Mouse (Mus musculus): Measurements from ENCODE around the gene Cdh15.

Gene Cdh15

DNA sequence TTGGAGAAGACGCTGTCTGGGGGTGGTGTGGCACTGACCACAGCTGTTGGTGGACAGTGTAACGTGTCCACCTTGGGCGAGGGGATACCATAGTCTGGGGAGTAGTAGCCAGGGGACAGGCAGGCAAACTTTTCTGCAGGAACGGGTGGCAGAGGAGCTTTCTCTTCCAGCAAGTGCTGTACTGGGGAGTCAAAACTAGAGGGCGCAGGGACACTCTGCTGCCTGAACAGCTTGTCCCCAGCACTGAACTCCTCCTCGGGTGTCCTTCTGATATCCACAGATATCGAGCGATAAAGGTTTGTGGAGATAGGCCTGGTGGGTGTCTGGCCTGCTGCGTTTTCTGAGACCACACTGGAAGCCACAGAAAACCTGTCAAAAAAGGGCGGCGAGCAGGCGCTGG, 43.7 kb downstream of the Cdh15 start:
- DNase-seq (ENCODE audit: low read depth), result no peak

DNA sequence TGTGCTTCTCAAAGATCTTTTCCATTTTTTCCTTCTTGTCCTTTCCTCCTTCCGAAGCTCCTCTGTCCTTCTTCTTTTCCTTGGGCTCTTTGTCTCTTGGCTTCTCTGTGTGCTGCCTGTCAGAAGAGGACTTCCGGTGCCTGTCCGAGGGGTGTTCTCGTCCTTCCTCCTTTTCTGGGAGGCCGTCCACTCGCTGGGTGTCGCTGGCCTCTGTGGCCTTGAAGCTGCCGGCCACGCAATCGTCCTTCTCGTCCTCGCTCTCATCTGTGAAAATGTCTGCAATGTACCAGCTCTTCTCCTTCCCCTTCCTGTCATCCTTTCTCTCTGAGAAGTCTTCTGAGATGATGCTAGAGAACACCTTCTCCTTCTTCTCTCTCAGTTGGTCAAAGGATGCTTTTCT, 45.7 kb downstream of the Cdh15 start:
- no peak for DNase-seq (ENCODE audit: low read depth)

DNA sequence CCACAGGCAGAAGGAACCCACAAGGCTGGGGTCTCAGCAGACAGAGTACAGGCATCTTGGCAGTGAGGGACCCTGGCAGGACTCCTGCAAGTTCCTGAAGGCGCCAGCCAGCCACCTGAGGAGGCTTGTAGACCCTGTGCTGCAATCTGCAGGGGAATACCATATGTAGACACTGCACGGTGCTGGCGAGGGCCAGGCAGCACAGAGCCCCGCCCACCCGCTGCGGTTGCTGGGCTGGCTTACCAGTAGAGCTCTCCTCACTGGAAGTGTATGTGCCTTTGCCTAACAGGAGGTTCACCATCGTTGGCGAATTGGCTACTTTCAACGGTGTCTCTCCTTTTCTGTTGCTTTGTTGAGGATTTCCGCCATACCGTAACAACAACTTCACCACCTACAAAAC, 48.6 kb downstream of the Cdh15 start:
- DNase-seq (ENCODE audit: low read depth), result no peak

DNA sequence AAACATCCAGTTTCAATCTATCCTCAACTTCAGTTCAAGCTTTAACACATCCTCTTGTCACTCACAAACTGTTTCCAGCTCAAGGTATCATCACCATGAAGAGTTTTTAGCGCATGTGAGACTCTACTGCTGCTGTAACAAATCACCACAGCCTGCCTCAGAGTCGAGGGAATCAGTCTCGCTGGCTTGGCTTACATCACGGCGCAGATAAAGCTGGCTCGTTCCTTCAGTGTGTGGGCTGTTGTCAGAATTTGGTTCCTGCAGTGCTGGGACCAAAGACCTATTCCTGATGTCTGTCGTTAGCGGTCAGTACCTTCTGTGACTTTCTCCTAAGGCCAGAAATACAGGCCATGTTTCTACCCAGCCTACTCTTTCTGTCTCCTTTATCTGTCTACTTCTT, 49.4 kb downstream of the Cdh15 start:
- no peak for DNase-seq (ENCODE audit: low read depth)

DNA sequence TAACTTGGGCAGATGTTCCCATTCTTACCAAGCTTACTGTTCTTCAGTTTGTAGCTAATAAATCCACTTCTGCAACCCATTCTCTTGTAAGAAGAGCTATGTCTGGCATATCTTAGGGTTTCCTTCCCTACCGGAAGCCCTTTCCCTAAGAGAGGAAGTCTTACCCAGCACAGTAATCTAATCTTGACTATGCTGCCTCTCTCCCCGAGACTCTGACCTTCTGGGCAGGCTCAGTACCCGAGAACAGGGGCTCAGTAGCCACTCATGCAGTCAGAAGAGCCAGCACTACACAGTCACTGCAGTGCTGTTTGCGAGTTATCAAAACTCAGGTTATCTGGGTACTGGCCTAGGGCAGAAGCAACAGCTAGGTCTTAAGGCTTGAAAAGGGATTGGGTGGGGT, 50.3 kb downstream of the Cdh15 start:
- no peak for DNase-seq (ENCODE audit: low read depth)

DNA sequence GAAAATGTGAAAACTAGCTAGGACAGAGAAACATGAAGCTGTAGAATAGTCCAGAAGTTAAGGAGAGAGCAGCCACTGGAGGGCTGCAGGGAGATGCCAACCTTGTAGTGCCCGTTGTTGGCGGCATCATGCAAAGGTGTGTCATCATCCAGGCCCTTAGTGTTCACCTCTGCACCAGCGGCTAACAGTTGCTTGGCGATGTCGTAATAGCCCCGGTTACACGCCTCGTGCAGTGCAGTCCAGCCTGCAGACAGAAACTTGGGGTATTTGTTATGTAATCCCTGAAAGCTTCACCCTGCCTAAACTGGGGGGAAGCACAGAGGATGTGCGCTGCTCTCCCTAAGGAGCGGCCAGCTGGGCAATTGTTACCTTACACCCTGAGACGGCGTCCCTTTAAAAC, 50.7 kb downstream of the Cdh15 start:
- DNase-seq (ENCODE audit: low read depth), result no peak

DNA sequence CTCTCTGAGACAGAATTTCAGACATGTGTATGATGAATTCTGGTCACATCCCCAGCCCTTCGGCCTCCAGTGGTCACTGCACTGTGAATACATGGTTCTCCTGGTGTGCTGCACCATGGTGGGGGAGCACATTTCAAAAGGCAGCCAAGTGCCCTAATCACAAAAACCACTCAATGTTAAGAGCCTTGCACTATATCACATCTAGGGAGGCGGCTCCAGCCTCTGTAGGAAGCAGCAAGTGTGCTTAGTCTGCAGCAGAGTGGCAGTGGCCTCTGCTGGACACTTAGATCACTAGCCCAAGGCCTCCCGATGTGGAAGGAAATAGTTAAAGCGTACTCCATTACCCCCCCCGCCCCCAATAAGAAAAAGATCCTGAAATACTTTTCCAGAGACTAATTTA, 51.3 kb downstream of the Cdh15 start:
- no peak for DNase-seq (ENCODE audit: low read depth)

DNA sequence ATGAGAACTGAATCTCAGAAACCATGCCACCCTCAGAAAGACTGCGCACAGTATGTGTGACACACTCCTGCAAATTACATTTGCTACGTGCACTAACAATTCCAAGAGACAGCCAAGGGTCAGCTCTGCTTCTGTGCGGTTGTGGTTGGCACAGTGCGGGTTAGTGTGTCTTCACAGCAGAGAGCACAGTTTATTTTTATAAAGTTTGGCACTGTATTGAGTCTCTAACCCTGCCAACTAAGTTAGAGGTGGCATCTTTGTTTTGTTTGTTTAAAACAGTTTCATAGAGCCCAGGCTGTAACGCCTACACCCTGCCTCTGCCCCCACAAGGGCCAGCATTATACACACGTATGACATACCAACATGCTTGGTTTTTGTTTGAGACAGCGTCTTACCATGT, 53.7 kb downstream of the Cdh15 start:
- no peak for DNase-seq (ENCODE audit: low read depth)

DNA sequence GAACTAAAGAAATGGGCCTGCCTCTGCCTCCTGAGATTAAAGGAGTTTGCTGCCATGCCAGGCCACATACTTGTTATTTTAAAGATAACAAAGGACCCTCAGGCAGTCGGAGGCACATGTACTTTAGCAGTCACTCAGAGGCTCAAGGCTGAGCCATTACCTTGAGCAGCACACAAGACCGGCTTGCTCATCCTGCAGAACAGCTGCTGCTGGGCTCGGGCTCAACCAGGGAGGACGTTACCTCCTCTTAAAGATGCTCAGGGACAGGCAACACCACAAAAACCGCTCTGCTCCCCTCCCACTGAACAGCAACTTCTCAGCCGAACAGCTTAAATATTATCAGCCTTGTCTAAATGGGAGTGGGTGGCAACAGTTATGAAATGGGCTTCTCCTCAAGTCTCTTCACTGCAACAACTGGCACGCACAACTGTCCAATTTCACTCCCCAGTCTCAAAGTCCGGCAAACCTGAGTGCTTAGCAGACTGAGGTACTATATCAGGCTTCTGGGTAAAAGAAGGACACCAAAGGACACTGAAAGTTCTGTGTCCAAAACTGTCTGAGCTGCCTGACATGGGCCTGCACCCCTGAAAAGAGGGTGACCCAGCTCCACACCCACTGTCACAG, 54.2 kb downstream of the Cdh15 start:
- DNase-seq (ENCODE audit: low read depth), result no peak

DNA sequence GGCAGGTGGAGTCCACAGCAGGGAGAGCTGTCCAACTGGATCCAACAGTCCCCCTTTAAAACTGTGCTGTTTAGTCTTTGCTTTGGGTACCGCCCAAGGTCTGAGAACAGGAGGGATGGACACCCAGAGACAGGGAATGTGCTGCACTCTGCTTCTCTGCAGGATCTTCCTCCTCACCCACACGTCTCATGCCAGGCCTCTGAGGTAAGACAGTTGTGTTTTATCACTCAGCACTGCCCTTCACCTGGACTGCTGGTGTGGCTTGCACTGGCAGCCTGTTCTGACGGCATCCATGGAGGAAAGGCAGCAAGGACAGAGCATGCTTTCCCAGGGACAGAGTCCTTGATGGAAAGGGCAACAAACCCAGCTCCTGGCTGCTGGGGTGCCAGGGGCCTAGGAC, 54.8 kb downstream of the Cdh15 start:
- no peak for DNase-seq (ENCODE audit: low read depth)

DNA sequence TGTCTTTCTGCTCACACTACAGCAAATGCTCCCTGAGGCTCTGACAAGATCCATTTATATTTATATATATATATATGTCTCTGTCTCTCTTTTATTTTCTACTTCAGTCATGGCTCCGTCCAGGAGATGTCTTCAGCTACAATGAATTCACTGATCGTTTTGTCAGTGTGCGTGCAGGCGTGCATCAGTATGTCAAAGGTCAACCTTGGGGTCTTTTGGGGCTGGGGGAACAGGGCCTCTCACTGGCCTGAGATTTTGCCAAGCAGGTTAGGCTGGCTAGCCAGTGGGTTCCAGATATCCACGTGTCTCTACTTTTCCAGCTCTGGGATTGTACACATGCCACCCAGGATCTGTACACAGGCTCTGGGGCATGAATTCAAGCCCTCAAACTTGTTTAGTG, 55.2 kb downstream of the Cdh15 start:
- no peak for DNase-seq (ENCODE audit: low read depth)

DNA sequence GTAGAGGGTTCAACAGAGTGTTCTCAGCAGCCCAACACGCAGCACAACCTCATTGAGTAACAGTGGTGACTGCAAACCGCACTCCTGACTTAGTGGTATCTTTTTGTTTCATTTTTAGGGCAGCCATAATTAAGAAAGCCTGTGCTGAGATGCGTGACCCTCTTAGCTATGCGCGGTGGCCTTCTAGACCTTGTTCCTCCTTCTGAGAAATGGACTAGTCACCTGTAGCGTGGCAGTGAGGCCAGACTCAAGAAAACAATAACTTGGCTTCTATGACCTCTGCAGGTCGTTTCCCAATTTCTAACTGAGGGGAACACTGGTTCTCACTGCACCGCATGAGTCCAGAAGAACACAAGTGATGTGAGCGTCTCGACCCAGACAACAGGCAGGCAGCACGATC, 56.7 kb downstream of the Cdh15 start:
- DNase-seq (ENCODE audit: low read depth), result no peak

DNA sequence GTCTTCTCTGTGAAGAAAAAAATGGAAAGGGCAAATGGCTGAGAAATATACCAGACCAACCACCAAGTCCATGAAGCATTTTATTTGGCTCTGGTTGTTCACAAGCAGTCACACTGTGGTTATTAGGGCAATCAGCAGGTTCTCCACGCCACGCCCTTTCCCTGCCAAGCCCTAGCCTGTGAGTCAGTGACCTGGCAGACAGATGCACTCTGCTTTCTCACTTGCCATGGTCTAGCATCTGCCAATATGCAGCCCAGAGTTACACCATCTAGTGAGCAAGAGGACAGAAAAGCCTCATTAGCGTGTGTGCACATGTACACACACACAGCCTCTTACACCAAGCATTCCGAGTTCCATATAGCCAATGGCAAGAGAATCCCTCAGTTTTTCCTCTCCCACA, 57.6 kb downstream of the Cdh15 start:
- no peak for DNase-seq (ENCODE audit: low read depth)

DNA sequence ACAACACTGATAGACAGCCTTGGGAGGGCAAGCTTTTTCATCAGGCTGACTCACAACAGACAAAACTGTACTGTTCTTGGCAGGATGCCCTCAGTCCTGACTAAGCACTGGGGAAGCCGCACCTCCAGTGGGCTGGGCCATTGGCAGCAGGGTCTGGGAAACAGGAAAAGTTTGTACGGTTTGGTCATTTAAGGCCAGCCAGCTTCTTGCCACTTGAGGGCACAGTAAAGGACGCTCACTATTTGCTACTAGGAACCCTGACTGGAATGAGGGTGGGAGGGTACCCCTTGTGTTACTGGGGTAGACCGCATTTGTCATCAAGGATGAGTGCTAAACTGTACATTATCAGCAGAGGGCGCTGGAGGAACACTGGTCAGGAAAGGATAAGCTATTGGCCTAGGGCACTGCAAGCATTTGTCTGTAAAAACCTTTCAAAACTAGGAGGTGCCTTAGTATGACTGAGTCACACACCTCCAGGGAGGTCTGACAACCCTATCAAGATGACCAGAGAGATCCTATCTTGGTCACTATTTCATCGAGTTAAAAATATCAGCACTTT, 58.8 kb downstream of the Cdh15 start:
- DNase-seq (ENCODE audit: low read depth), result peak; percentile 89

DNA sequence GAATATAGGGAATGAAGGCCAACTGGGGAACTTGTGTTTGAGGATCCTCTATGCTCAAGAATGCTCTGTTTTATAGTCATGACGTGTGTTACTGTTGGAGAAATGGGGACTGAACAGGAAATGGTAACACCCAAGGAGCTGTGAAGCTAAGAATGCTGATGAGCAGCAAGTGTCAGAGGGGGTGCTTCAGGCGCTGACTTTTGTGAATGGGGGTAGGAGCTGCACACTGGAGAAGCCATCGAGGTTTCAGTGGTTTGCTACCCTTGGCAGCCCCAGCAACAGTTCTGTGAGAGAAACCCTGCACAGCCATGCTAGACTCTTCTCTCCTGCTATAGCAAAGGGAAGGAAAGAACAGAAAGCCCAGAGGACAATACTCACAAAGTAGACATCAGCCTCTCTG, 64.4 kb downstream of the Cdh15 start:
- no peak for DNase-seq (ENCODE audit: low read depth)

DNA sequence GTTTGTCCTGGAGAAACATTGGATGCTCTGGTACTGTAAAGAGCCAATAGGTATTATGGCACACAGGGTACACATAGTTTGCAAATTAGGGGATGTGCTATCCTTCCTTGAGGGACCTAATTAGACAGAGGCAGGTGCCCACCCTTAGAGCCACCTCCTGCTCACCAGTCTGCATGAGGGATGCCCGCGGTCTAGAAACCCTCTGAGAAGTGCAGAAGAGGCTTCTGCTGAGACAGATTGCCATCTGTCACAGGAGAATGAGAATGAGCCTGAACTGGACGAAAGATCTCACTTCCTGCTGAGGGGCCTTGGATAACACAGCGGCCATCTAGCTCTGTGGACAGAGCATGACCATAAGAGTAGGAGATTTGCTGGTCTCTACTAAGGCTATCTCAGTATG, 65.1 kb downstream of the Cdh15 start:
- no peak for DNase-seq (ENCODE audit: low read depth)

DNA sequence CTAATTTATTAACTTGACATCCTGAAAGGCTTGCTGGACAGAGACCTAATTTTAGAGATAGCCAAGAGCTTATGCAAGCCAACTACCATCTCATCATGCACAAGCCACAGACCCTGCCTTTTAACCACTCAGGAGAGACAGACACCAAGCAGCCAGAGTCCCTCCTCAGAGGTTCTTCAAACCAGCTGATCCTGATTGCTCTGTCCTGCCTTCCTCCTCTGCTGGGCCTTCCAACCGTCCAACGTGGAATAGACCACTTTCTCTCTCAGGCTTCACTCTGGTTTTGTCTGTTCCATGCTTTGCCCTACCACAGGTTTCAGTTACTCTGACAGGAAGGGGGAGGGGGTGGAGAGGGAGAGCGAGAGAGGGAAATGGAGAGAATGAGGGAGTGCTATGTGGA, 69.0 kb downstream of the Cdh15 start:
- no peak for DNase-seq (ENCODE audit: low read depth)

Data from c-Kit-positive CD71-negative TER-119-negative erythroid progenitor cells, embryonic 14.5 days (primary cell).